Mouse (Mus musculus): Measurements from ENCODE around the gene Cmss1. TPM values are rescaled to one million over a fixed set of nuclear protein-coding genes. Genes with fewer than 3 reads are reported as not detected.

Cmss1 gene
- polyA plus RNA-seq (2014; fragmentation: Illumina TruSeq; extraction: RNeasy Lipid Tissue Mini Kit (QIAGEN cat#74804); ENCODE audit: low read depth, low replicate concordance): 9.9 TPM

DNA sequence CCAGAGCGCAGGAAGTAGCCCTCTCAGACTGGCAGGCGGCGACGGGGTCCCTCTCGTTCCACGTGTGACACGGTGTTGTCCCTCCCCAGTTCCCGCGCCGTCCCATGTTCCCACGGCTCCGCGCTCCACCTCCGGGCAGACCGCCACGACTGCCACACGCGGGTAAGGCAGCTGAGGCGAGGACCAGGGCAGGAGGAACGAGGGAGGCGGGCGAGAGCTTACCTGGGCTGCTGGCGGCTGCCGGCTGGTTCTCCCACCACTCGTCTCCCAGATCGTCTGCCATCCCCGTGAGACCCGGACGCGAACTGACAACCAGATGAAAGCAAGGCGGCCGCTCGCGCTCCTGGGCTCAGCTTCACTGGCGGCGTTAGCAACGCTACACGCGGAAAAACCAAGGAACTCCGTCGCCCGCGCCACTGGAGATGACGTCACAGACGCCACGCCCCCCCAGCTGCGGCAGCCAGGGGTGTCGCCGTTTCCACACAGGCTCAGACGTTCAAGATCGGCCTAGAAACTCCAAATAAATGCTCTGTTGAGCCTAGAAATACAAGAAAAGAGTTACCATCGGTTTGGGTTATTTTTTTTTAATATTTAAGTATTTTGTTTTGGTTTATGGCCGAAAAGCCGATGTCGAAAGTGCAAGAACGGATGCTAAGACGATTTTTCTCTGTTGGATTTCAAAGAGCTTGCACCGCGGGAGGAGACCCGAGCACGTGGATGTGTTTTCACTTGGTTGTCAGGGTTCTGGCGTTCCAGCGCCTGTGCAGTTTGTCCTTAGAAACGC, at the start of gene Cmss1:
Cmss1 (minus strand) TSS at position 421 of the 784 bp plus-strand sequence.

DNA sequence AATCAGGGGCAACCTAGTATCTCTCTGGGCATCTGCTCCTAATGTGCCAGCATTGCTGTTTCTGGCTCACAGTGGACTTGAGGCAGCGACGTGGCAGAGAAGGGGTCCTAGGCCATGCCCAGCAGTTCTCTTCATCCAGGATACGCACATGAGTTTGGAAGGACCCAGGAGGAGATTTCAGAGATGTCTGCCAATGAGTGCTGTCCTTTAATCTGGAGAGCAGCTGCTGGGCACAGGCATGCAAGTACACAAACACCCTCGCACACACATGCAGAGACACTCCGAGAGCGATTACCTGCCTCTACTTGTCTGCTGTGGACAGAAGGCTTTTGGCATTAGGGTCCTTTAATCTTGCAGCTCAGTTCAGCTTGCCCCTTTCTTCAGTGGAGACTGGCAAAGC, 253.9 kb downstream of the Cmss1 start, which contains the start of gene Filip1l:
Filip1l (plus strand) TSS at position 343 of the 400 bp plus-strand sequence.

DNA sequence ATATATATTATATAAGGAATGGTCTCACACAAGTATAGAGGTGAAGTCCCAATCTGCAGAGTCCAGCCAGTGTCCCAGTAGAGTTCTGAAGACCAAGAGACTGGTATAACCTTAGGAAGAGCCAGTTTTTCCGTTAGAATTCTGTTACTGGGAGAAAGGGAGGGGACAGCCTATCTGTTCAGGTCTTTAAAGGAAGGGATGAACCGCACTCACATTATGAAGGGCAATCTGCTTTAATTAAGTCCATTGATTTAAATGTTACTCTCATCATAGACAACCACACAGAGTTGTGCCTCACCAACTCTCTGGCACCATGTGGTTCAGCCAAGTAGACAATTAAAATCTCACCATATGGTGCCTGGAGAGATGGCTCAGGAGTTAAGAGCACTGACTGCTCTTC, 313.9 kb downstream of the Cmss1 start, which contains the start of gene Tmem30c:
Tmem30c (minus strand) TSS at position 101 of the 400 bp plus-strand sequence.

Other genes with a start within 250 kb of the Cmss1 start
- gene Col8a1, start 147.9 kb upstream of the Cmss1 start, polyA plus RNA-seq (2014; fragmentation: Illumina TruSeq; extraction: RNeasy Lipid Tissue Mini Kit (QIAGEN cat#74804); ENCODE audit: low read depth, low replicate concordance): 11.6 TPM